Comparison of ENCODE assay signal across 8 mouse cellular contexts in genomic region chr17:13550896-13551267, GRCm38 (mm10).
DNase-seq lines count a peak whose midpoint lies in the region; ATAC-seq and TF ChIP-seq lines count a peak whose summit lies in the region.
"Not testable (repeated sequence)": the region's sequence is repeated elsewhere in the genome, so short reads cannot be mapped to it uniquely, and the experiment has no call there.

No protein-coding gene starts in this region.

- ATAC-seq in embryonic facial prominence, embryonic 11.5 days (replicated peaks; ENCODE audit: insufficient number of reproducible peaks, low FRiP score, low TSS enrichment, low read depth): peak; percentile 54
- peak; percentile 23; the same call in 1 of the 2 replicates for ATAC-seq in forebrain, postnatal 0 days
- peak; percentile 68 for ATAC-seq in hindbrain, embryonic 11.5 days (ENCODE audit: low FRiP score)
- ATAC-seq in kidney, embryonic 16.5 days (ENCODE audit: low FRiP score, low TSS enrichment): peak; percentile 58; the same call in 1 of the 2 replicates
- ATAC-seq in liver, embryonic 13.5 days (ENCODE audit: low read depth): peak; percentile 35; the same call in 1 of the 2 replicates
- ATAC-seq in megakaryocyte progenitor cell, adult 5-6 weeks (replicated peaks; ENCODE audit: poor library complexity): peak; percentile 14; the same call in 1 of the 2 replicates
- peak; percentile 72 for ATAC-seq in midbrain, postnatal 0 days (ENCODE audit: low FRiP score)
- 0 out of 2 replicates have a peak, but pooled peaks have one; percentile 11 for ATAC-seq in stomach, embryonic 15.5 days (ENCODE audit: insufficient read depth, low FRiP score, low read depth)

- not testable (repeated sequence) for H3K36me3 ChIP-seq in embryonic facial prominence, embryonic 11.5 days (replicated peaks; ENCODE audit: control insufficient read depth, insufficient read depth, low read depth, low read length); forebrain, postnatal 0 days (ENCODE audit: insufficient read depth); hindbrain, embryonic 11.5 days (ENCODE audit: control insufficient read depth, insufficient read depth, low read length); kidney, embryonic 16.5 days (ENCODE audit: insufficient read depth, low read length); liver, embryonic 13.5 days; midbrain, postnatal 0 days (ENCODE audit: insufficient read depth, low read length); stomach, embryonic 15.5 days

- not testable (repeated sequence) for DNase-seq in embryonic facial prominence, embryonic 11.5 days (ENCODE audit: low spot score); forebrain, postnatal 0 days; hindbrain, embryonic 11.5 days (ENCODE audit: low spot score); liver, embryonic 13.5 days; midbrain, postnatal 0 days (ENCODE audit: low spot score)

- H3K4me3 ChIP-seq in embryonic facial prominence, embryonic 11.5 days (ENCODE audit: low read depth, low read length); forebrain, postnatal 0 days (ENCODE audit: low read depth, low read length); hindbrain, embryonic 11.5 days (ENCODE audit: low read depth, low read length); kidney, embryonic 16.5 days (ENCODE audit: low read length); liver, embryonic 13.5 days (replicated peaks); midbrain, postnatal 0 days (ENCODE audit: low read depth, low read length); stomach, embryonic 15.5 days (replicated peaks): not testable (repeated sequence)

- not testable (repeated sequence) for TF ChIP-seq CTCF in forebrain, postnatal 0 days (IDR thresholded peaks at IDR 0.05; ENCODE audit: low read depth); midbrain, postnatal 0 days (IDR thresholded peaks at IDR 0.05)

- not testable (repeated sequence) for H3K9ac ChIP-seq in embryonic facial prominence, embryonic 11.5 days (replicated peaks; ENCODE audit: low read length); forebrain, postnatal 0 days; hindbrain, embryonic 11.5 days (ENCODE audit: low read depth, low read length); kidney, embryonic 16.5 days (replicated peaks; ENCODE audit: low read length); liver, embryonic 13.5 days; midbrain, postnatal 0 days (replicated peaks; ENCODE audit: low read length, poor library complexity, severe bottlenecking); stomach, embryonic 15.5 days

- H3K27ac ChIP-seq in embryonic facial prominence, embryonic 11.5 days (replicated peaks; ENCODE audit: low read depth, low read length); forebrain, postnatal 0 days (ENCODE audit: low read depth, low read length); hindbrain, embryonic 11.5 days (ENCODE audit: low read depth, low read length); kidney, embryonic 16.5 days (ENCODE audit: low read length); liver, embryonic 13.5 days; midbrain, postnatal 0 days (ENCODE audit: low read depth, low read length); stomach, embryonic 15.5 days: not testable (repeated sequence)

- H3K4me2 ChIP-seq in embryonic facial prominence, embryonic 11.5 days (ENCODE audit: low read depth, low read length); forebrain, postnatal 0 days (ENCODE audit: low read depth); hindbrain, embryonic 11.5 days (replicated peaks; ENCODE audit: low read depth, low read length); kidney, embryonic 16.5 days (replicated peaks; ENCODE audit: low read depth, low read length); liver, embryonic 13.5 days; midbrain, postnatal 0 days (ENCODE audit: low read depth, low read length, poor library complexity, severe bottlenecking); stomach, embryonic 15.5 days: not testable (repeated sequence)

- not testable (repeated sequence) for H3K27me3 ChIP-seq in embryonic facial prominence, embryonic 11.5 days (ENCODE audit: control insufficient read depth, insufficient read depth, low read length); forebrain, postnatal 0 days (ENCODE audit: insufficient read depth, low read length); hindbrain, embryonic 11.5 days (ENCODE audit: control insufficient read depth, insufficient read depth, low read length); kidney, embryonic 16.5 days (ENCODE audit: insufficient read depth, low read length); liver, embryonic 13.5 days; midbrain, postnatal 0 days (ENCODE audit: insufficient read depth, low read length); stomach, embryonic 15.5 days (replicated peaks)

- peaks cover 25% of the 10 kb centered on the region for H3K9me3 ChIP-seq in embryonic facial prominence, embryonic 11.5 days (replicated peaks; ENCODE audit: control insufficient read depth, low read length)
- H3K9me3 ChIP-seq in forebrain, postnatal 0 days (ENCODE audit: low read length): peaks cover 48% of the 10 kb centered on the region
- peaks cover 37% of the 10 kb centered on the region for H3K9me3 ChIP-seq in hindbrain, embryonic 11.5 days (ENCODE audit: control insufficient read depth, low read length)
- peaks cover 47% of the 10 kb centered on the region for H3K9me3 ChIP-seq in kidney, embryonic 16.5 days (ENCODE audit: low read length)
- H3K9me3 ChIP-seq in liver, embryonic 13.5 days (replicated peaks): peaks cover 53% of the 10 kb centered on the region
- peaks cover 45% of the 10 kb centered on the region for H3K9me3 ChIP-seq in midbrain, postnatal 0 days (ENCODE audit: low read length)
- peaks cover 19% of the 10 kb centered on the region; the same call in 1 of the 2 replicates for H3K9me3 ChIP-seq in stomach, embryonic 15.5 days

- not testable (repeated sequence) for H3K4me1 ChIP-seq in embryonic facial prominence, embryonic 11.5 days (ENCODE audit: control insufficient read depth, insufficient read depth, low read length); forebrain, postnatal 0 days (ENCODE audit: insufficient read depth); hindbrain, embryonic 11.5 days (replicated peaks; ENCODE audit: control insufficient read depth, insufficient read depth, low read length); kidney, embryonic 16.5 days (ENCODE audit: insufficient read depth, low read length); liver, embryonic 13.5 days (replicated peaks); midbrain, postnatal 0 days (ENCODE audit: insufficient read depth, low read length); stomach, embryonic 15.5 days

Comparison
In these comparisons a context has a peak if more than half of its experiments do, and no peak if none do; other contexts are left out.
1. ATAC-seq: peak in every context shown above with its lines; median percentile 72 in midbrain, postnatal 0 days; 68 in hindbrain, embryonic 11.5 days; 58 in kidney, embryonic 16.5 days; 54 in embryonic facial prominence, embryonic 11.5 days; 35 in liver, embryonic 13.5 days; 23 in forebrain, postnatal 0 days; 14 in megakaryocyte progenitor cell, adult 5-6 weeks; 11 in stomach, embryonic 15.5 days.